Mouse (Mus musculus): ENCODE measurements around the gene Gm6034. TPM values are rescaled to one million over a fixed set of nuclear protein-coding genes. Genes with fewer than 3 reads are reported as not detected.

Gm6034 gene
- polyA plus RNA-seq, 1 experiment: not detected

DNA sequence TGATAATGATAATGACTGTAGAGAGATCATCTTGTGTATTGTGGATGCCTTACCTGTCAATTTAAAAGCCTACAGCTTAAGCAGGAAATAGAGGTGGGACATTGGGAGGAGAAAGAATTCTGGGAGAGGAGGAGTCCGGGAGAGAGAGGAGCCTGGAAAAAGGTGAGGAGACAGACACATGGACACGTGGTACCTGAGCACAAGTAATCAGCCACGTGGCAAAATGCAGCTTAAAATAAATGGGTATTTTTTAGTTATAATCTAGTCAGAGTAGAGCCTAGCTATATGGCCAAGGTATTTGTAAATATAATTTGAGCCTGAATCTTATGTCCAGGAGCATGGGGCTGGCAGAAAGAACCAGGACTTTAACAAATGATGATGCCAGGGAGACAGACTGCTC is 23.2 kb upstream of the Gm6034 start:
- 24% methylated on average over 3 of the region's 3 CpGs for WGBS
- TF ChIP-seq POLR2A (IDR thresholded peaks at IDR 0.05; ENCODE audit: borderline replicate concordance, control insufficient read depth, low read depth, low read length): no peak
- no peak for TF ChIP-seq CTCF (IDR thresholded peaks at IDR 0.05; ENCODE audit: control insufficient read depth, insufficient read depth, low read length)
- Histone ChIP-seq H3K27ac (ENCODE audit: control insufficient read depth, insufficient read depth, low read depth, low read length, poor library complexity) (peak overlapping the region; percentile 92; the same call in 1 of the 2 replicates), H3K4me1 (ENCODE audit: control insufficient read depth, insufficient read depth, low read length) (peaks cover 12% of the 10 kb centered on the region), H3K4me3 (replicated peaks; ENCODE audit: control insufficient read depth, low read depth, low read length) (peak overlapping the region; percentile 86)

- peaks cover 13% of the 10 kb centered on the region for H3K4me1 ChIP-seq (ENCODE audit: control insufficient read depth, insufficient read depth, low read length)
- TF ChIP-seq POLR2A (IDR thresholded peaks at IDR 0.05; ENCODE audit: borderline replicate concordance, control insufficient read depth, low read depth, low read length) (peak; percentile 49), CTCF (IDR thresholded peaks at IDR 0.05; ENCODE audit: control insufficient read depth, insufficient read depth, low read length) (no peak)
- 1% methylated on average over 15 of the region's 15 CpGs for WGBS
Measured at GRCm38 (mm10) chr17:36020191-36021073, 22.3 kb upstream of the Gm6034 start, which contains the start of gene H2-T24. Gene H2-T24 (minus strand): TSS chr17:36020560.

DNA sequence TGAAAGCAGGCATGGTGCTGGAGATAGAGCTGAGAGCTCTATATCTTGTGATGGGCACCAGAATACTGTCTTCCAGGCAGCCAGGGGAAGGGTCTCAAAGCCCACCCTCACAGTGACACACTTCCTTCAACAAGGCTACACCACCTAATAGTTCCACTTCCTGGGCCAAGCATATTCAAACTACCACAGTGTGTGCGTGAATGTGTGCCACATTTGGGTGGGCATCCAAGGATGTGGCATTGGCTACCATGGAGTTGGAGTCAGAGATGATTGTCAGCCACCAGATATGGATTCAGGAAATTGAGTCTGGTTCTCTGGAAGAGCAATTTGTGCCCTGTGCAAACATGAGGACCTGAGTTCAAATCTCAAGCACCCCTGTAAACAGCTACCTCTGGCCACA is 21.5 kb upstream of the Gm6034 start:
- Histone ChIP-seq H3K4me3 (replicated peaks; ENCODE audit: control insufficient read depth, low read depth, low read length) (no peak overlapping the region), H3K4me1 (ENCODE audit: control insufficient read depth, insufficient read depth, low read length) (peaks cover 13% of the 10 kb centered on the region), H3K27ac (ENCODE audit: control insufficient read depth, insufficient read depth, low read depth, low read length, poor library complexity) (peak overlapping the region; percentile 65)
- no peak for TF ChIP-seq CTCF (IDR thresholded peaks at IDR 0.05; ENCODE audit: control insufficient read depth, insufficient read depth, low read length)
- no peak for TF ChIP-seq POLR2A (IDR thresholded peaks at IDR 0.05; ENCODE audit: borderline replicate concordance, control insufficient read depth, low read depth, low read length)
- WGBS: 71% methylated on average over 1 of the region's 1 CpGs

More at GRCm38 (mm10) chr17:36020191-36021073, 22.3 kb upstream of the Gm6034 start, which contains the start of gene H2-T24:
- H3K27ac ChIP-seq (ENCODE audit: control insufficient read depth, insufficient read depth, low read depth, low read length, poor library complexity): peak within 1 kb of the TSS; percentile 92
- H3K4me3 ChIP-seq (replicated peaks; ENCODE audit: control insufficient read depth, low read depth, low read length): peak within 1 kb of the TSS; percentile 86

GRCm38 (mm10) chr17:36022098-36022497 is 20.7 kb upstream of the Gm6034 start:
- TF ChIP-seq CTCF (IDR thresholded peaks at IDR 0.05; ENCODE audit: control insufficient read depth, insufficient read depth, low read length): no peak
- no peak for TF ChIP-seq POLR2A (IDR thresholded peaks at IDR 0.05; ENCODE audit: borderline replicate concordance, control insufficient read depth, low read depth, low read length)
- Histone ChIP-seq H3K4me3 (replicated peaks; ENCODE audit: control insufficient read depth, low read depth, low read length) (no peak overlapping the region), H3K4me1 (ENCODE audit: control insufficient read depth, insufficient read depth, low read length) (peaks cover 13% of the 10 kb centered on the region), H3K27ac (ENCODE audit: control insufficient read depth, insufficient read depth, low read depth, low read length, poor library complexity) (peak overlapping the region; percentile 20)
- WGBS: 71% methylated on average over 9 of the region's 9 CpGs

- Histone ChIP-seq H3K4me3 (replicated peaks; ENCODE audit: control insufficient read depth, low read depth, low read length) (no peak overlapping the region), H3K27ac (ENCODE audit: control insufficient read depth, insufficient read depth, low read depth, low read length, poor library complexity) (peak overlapping the region; percentile 41), H3K4me1 (ENCODE audit: control insufficient read depth, insufficient read depth, low read length) (peaks cover 13% of the 10 kb centered on the region)
- 86% methylated on average over 6 of the region's 6 CpGs for WGBS
- TF ChIP-seq CTCF (IDR thresholded peaks at IDR 0.05; ENCODE audit: control insufficient read depth, insufficient read depth, low read length): no peak
- no peak for TF ChIP-seq POLR2A (IDR thresholded peaks at IDR 0.05; ENCODE audit: borderline replicate concordance, control insufficient read depth, low read depth, low read length)
Measured at GRCm38 (mm10) chr17:36022922-36023321, 19.8 kb upstream of the Gm6034 start.

GRCm38 (mm10) chr17:36023710-36024654 is 18.8 kb upstream of the Gm6034 start:
- Histone ChIP-seq H3K4me1 (ENCODE audit: control insufficient read depth, insufficient read depth, low read length) (peaks cover 13% of the 10 kb centered on the region), H3K27ac (ENCODE audit: control insufficient read depth, insufficient read depth, low read depth, low read length, poor library complexity) (peak overlapping the region; percentile 78), H3K4me3 (replicated peaks; ENCODE audit: control insufficient read depth, low read depth, low read length) (peak overlapping the region; percentile 43)
- 30% methylated on average over 9 of the region's 9 CpGs for WGBS
- TF ChIP-seq CTCF (IDR thresholded peaks at IDR 0.05; ENCODE audit: control insufficient read depth, insufficient read depth, low read length): no peak
- TF ChIP-seq POLR2A (IDR thresholded peaks at IDR 0.05; ENCODE audit: borderline replicate concordance, control insufficient read depth, low read depth, low read length): no peak

DNA sequence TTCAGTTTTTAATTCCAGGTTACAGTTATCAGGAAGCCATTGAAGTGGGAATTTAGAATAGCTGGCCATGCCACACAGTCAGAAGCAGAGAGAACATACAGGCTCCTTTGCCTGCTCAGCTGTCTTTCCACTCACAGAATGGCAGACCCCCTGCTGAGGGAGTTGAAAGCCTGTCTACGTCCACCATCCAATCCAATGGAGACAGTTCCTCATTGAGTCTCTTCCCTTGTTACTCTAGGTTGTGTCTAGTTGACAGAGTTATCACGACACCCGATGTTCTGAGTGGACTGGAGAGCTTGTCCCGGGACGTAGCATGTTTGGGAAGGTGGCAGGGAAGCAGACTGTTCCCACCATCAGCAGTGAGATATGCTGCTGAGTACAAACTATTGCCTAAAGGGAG is 17.6 kb upstream of the Gm6034 start:
- TF ChIP-seq CTCF (IDR thresholded peaks at IDR 0.05; ENCODE audit: control insufficient read depth, insufficient read depth, low read length) (no peak), POLR2A (IDR thresholded peaks at IDR 0.05; ENCODE audit: borderline replicate concordance, control insufficient read depth, low read depth, low read length) (no peak)
- WGBS: 61% methylated on average over 5 of the region's 5 CpGs
- no peak overlapping the region for H3K4me3 ChIP-seq (replicated peaks; ENCODE audit: control insufficient read depth, low read depth, low read length)
- H3K4me1 ChIP-seq (ENCODE audit: control insufficient read depth, insufficient read depth, low read length): peaks cover 13% of the 10 kb centered on the region
- H3K27ac ChIP-seq (ENCODE audit: control insufficient read depth, insufficient read depth, low read depth, low read length, poor library complexity): no peak overlapping the region

- Histone ChIP-seq H3K27ac (ENCODE audit: control insufficient read depth, insufficient read depth, low read depth, low read length, poor library complexity) (no peak overlapping the region), H3K4me1 (ENCODE audit: control insufficient read depth, insufficient read depth, low read length) (peaks cover 15% of the 10 kb centered on the region), H3K4me3 (replicated peaks; ENCODE audit: control insufficient read depth, low read depth, low read length) (no peak overlapping the region)
- TF ChIP-seq POLR2A (IDR thresholded peaks at IDR 0.05; ENCODE audit: borderline replicate concordance, control insufficient read depth, low read depth, low read length) (no peak), CTCF (IDR thresholded peaks at IDR 0.05; ENCODE audit: control insufficient read depth, insufficient read depth, low read length) (no peak)
- WGBS: 78% methylated on average over 4 of the region's 4 CpGs
Measured at GRCm38 (mm10) chr17:36025901-36026300, 16.9 kb upstream of the Gm6034 start.
